Mouse (Mus musculus): Measurements from ENCODE around the gene Isoc2a.

DNA sequence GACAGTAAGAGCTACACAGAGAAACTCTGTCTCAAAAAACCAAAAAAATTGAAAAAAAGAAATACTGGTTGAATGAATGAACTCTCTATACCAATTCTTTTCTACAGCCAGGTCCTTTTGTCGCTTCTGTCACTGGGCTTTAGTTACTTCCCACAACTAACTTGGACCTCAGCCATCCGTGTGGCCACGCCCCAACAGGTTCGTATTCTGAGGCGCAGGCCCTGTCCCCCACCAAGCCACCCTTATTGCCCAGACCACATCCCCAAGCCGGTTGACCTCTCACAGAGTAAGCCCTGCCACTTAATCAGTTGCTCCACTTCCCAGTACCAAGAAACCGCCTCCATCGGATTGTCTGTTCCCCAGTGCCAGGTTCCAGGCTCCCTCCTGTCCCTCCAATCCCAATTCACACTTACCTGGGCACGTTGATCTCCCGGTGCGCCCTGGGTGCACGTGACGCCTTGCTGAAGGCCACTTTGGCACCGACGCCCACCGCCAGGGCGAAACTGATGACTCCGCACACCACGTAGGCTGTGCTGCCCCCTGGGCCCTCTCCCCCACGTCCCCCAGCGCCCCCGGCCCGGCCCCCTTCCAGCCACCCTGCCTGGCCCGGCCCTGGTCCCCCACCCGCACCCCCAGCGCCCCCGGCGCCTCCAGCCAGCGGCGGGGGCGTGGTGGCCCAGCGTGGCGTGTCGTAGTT is 41.2 kb upstream of the Isoc2a start:
- TF ChIP-seq CTCF (IDR thresholded peaks at IDR 0.05; ENCODE audit: insufficient read depth, low read depth, low read length) (no peak), POLR2A (IDR thresholded peaks at IDR 0.05; ENCODE audit: insufficient read depth, low read depth, low read length) (no peak)

Data from olfactory bulb, adult 2 months (tissue).